Mouse (Mus musculus): ENCODE measurements at regions not wholly inside any gene's neighbourhood (a gene's known extent, or its start where the extent isn't known, plus 50 kb on each side); places are given as distances from the start of the nearest gene placed in this dataset.
A peak's percentile ranks its signal among the peaks of the same experiment; 100 is the strongest.
"Not testable (repeated sequence)": the region's sequence is repeated elsewhere in the genome, so short reads cannot be mapped to it uniquely, and the experiment has no call there.

DNA sequence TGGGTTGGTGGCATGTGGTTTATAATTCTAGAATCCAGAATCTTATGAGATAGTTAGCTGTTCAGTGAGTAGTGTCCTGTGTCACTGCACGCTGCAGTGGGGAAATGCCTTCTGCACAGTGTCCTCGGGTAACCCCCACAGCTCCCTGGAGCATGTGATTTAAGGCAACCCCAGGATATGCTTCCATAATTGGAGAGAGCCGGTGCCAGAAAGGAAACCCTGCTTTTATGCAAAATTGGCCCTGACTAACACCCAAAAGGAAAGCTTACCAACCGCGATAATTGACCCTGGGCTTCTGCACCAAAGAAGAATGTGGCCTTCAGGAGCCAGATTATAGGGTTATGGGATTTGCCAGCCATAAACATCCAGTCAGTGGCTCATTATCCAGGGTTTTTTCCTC lies 376.9 kb upstream of the Rgma start:
- no peak for DNase-seq (ENCODE audit: low spot score in 2 of 2)

DNA sequence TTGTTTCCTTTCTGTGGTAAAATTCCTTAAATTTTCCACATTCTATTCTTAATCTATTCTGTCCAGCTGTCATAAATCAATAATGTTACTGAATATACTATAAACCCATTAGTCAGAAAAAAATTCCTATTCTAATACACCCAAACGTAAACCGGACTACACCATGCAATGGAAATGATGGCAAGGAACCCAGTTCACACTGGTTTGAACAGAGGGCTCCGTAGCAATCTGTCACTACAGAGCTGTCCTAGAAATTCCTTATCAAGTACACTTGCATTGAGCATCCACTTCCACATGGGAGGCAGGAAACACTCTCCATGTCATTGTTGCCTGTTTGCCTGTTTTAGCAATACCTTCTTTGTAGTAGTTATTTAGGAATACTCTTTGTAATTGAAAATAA lies 356.2 kb upstream of the Rgma start:
- no peak for DNase-seq (ENCODE audit: low spot score in 2 of 2)

DNA sequence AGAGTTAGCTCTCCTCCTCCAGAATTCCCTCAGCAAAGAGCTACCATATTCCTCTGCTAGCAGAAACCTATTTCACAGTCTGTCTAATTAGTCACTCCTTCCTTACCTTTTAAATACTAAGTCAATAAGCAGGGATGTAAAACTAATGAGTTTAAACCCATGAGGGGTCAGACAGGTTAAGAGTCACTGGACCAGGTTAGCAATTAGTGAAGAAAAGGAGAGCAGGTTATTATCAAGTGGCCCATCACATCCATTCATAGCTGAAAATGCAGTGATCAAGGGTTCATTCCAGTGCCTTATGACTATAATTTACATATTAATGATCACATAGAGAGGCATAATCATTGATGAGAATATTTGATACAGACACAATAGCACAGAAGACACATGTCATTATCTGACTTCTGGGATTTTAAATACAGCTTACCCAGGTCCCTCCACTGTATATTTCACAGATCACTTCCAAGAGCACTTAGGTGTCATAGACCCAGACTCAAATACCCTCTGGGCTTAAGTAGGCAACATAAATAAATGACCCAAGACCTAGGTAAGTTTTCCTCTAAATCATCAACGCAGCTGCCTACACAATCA lies 355.4 kb upstream of the Rgma start:
- no peak for DNase-seq (ENCODE audit: low spot score in 2 of 2)

DNA sequence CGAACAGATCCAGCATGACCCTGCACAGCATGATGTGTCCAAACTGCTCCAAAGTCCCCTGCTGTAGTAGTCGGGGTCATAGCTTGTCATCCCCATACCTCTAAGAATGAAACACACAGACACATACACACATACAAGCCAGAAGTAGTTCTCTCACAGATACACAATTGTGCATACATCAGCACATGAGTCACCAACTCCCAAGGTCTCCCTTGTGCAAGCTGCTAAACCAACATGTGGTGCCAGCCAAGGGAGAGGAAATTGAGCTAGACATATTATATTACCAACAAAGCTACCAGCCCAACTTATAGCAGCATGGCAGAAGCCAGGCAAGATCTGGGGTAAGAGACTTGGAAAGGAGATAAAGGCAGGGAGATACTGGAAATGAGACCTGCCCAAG lies 353.5 kb upstream of the Rgma start:
- DNase-seq (ENCODE audit: low spot score in 2 of 2) = no peak

DNA sequence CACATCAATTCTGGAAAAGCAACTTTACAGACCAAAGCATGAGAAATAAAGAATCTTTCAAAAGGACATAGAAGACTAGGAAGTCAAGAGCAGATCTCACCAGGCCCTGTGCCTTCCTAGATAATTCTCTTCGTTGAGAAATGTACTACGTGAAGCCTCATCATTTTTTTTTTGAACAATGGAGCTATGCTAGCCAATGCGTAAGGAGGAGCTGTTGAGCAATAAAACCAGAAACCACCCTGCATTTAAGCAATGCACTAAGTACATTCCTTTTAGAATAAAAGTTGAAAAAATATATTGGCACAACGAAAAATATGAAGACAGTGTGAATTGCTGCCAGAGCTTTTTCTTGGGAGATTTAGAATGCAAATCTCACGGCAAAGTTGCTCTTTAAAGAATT lies 349.7 kb upstream of the Rgma start:
- no peak for DNase-seq (ENCODE audit: low spot score in 2 of 2)

DNA sequence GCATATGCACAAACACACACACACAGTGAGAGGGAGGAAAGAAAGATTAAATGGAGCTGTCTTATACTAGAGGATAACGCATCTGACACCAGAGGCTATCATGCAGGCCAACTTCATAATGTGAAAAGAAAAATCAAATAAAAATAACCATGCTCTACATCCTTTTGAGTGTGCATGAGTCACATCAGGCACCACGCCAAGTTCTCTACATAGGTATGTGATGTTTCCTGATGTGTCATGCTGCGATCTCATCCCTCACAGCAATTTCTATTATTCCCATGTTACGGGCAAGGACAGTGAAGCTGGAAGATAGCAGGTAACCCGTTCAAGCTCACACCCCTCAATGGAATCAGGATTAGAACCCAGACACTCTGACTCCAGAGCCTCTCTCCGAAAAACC lies 346.4 kb upstream of the Rgma start:
- DNase-seq (ENCODE audit: low spot score in 2 of 2) = no peak

DNA sequence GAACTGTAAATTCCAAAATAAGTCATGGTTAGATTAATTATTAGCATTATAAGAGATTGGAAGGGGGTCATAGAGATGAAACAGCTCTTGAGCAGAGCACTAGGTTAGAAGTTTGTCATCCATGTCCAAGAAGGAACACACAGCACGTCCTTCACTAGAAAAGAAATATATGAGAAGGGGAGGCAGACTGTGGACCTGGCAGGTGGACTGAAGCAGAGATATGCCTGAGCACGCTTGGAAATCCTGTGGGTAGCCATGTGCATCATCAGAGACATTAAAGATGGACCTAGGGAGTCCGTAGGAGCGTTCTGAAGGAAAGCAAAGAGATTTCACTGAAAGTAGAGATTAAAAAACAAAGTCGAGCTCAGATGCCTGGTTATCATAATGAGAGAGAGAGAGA lies 343.9 kb upstream of the Rgma start:
- no peak for DNase-seq (ENCODE audit: low spot score in 2 of 2)

DNA sequence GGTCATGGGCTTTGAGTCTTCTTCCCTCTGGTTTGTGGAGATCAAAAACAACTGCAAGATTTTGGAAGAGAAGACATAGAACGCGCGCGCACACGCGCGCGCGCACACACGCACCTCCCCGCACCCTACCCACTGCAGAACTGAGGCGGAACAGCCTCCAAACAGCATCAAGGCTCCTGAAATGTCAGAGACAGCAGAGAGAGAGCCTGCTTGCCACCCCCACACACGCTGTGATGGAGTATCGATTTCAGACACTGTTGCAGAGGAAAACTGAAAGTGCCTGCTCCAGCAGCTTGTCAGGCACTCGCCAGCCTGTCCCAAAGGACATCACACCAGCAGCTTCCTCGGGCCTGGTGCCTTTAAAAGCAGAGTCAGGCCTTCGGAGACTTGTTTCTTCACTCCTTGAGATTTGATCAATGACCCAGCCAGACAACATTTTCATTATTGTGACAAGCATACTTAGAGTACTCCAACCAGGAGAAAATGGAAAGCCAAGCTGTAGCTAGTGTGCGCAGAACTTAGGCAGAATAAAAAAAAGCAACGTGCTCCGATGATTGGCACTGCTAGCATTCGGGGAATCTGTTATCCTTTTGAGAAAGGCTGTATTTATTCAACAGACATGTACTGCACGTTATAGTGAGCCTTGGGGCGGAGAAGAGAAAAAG lies 342.9 kb upstream of the Rgma start:
- no peak for DNase-seq (ENCODE audit: low spot score in 2 of 2)

DNA sequence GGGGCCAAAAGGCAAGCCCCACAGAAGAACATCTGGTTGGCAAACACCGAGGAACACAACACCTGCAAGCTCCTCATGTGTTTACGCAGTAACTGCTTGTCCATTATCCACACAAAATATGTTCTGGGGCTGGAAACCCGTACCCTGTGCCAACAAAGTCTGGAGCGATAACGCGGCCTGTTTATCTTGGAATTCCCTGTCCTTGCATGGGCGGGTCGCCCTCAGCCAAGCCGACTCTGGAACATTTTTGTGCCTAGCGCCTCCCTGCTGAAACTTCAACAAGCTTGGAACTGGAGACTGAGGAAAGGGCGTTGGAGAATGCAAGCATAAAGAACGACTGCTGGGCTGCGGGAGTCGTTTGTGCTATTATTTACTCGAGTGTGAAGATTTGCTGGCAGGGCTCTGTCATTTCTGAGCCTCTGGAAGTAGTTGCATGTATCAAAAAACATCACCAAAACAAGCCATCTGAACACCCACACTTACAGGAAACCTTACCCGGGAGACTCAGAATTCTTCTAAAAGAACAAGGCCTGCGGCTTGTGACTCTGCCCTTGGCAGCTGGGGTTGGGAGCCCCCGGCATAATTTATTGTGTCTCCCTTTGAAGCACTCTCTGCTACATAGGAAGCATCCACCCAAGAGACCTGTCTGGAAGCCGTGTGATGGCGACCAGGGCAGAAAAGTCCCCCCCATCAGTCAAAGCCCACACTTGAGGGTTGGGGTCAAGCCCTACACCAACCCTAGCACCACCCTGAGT lies 338.3 kb upstream of the Rgma start:
- DNase-seq (ENCODE audit: low spot score in 2 of 2) = peak; percentile 30 to 73

DNA sequence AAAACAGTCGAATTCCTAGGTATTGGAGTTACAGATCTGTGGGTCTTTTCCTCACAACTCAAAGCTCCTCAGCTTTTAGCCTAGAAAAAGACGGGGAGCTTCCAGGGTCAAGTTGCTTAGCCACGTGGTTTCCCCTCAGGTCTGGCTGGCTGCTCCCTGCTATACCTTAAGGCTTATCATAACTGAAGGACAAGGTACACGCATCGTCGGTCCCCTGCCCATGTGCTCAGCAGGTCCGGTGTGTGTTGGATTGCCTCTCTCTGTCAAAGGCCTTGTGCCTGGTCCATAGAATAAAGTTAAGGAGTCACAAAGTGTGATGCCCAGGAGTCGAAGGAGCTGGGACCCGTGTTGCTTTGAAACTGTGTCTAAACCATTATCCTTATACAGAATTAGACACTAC lies 337.7 kb upstream of the Rgma start:
- DNase-seq (ENCODE audit: low spot score in 2 of 2) = no peak

DNA sequence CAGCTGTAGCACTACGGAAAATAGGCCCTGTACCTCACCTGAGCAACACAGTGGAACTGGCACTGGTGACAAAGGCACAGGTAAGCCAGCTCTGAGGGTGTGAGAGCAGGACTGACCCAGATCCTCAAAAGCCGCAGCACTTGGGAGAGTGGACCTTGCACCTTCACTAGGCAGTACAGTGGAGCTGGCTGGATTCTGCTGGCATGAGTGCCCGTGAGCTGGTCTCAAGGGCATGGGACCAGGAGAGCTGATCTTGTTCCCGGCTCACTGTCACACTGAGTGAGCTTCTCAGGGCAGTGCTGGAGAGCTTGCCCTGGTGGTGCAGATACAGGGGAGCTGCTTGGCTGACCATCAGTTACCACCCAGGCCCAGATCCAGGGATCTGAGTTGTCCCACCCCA lies 335.4 kb upstream of the Rgma start:
- no peak for DNase-seq (ENCODE audit: low spot score in 2 of 2)

DNA sequence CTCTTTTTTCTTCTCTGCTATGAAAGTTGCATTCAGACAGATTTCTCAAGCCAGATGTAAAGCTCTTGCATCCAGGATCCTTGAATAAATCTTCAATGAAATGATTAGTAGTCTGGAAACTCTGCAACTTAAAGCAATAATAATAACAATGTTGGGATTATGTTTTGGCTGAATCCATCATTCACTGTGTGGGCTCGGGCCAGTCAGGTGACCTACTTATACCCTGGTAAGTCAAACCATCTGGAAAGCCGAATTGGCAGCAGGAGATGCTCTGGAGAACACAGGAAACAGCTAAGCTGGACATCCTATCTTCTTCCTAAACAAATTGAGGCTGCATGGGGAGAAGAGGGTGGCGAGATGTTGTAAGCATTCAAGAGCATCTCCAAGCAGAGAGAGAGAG lies 331.0 kb upstream of the Rgma start:
- no peak for DNase-seq (ENCODE audit: low spot score in 2 of 2)

DNA sequence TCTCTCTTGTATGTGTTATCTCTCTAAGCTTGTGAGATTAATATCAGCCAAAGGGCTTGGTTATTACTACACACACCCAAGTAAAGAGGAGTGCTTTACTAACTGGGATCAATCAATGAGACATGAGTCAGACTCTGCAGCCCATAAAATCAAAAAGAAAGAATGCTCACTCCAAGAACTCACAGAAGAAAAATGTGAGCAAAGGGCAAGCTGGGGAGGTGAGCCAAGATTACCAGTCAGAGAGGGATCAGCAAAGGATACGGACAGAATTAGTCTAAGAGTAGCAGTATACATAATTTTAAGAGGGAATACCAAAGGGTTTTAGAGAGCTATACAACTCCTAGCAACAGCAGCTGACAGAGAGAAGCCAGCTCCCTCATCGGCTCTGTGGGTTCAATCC lies 319.4 kb upstream of the Rgma start:
- no peak for DNase-seq (ENCODE audit: low spot score in 2 of 2)

DNA sequence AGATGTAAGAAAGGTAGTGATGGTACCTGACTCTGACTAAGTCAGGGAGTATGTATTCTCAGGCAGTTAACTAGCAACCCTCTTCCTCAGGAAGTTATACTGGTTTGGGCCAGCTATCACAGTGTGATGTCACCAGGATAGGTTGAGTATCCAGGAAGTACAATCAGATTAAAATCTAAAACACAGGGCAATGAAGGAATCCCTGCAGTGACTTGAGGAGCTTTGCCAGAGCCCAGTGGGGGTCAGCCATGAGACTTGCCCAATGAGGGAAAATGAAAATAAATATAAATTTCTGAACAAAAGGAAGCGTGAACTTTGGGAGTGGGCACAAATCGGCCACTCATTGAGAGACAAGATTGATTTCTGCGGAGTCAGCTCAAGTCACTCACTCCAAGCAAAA lies 311.8 kb upstream of the Rgma start:
- no peak for DNase-seq (ENCODE audit: low spot score in 2 of 2)

DNA sequence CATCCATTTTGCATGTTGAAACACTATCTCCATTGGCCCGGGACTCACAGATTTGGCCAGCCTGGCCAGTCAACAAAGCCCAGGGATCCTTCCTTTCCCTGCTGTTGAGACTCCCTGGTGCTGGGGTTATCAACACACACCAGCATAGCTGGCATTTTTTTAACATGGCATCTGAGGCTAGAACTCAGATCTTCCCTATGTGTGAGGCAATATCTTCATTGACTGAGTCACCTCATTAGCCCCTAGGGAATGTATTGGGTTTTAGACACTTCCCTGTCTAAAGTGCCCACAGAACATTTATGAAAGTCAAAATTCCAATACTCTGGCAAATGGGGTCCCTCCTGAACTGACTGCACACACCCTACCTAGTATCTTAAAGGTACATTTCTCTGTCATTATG lies 306.8 kb upstream of the Rgma start:
- DNase-seq (ENCODE audit: low spot score in 2 of 2) = no peak

DNA sequence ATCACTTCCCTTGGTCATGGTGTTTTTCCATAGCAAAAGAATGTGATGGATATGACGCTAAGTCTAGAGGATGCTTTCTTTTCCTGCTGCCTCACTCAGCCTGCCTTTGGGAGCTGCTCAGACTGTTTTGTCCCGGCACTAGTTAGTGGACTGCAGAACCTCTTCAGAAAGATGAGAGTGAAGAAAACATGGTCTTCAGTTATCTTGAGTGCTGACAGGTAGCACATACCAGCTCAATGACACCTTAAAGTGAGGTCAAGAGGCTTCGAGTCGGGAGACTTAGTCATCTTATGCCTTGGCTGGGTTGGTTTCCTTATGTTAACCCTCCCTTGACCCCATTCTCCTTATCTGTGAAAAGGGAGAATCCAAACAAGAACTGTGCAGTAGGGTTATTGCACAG lies 306.0 kb upstream of the Rgma start:
- DNase-seq (ENCODE audit: low spot score in 2 of 2) = no peak

DNA sequence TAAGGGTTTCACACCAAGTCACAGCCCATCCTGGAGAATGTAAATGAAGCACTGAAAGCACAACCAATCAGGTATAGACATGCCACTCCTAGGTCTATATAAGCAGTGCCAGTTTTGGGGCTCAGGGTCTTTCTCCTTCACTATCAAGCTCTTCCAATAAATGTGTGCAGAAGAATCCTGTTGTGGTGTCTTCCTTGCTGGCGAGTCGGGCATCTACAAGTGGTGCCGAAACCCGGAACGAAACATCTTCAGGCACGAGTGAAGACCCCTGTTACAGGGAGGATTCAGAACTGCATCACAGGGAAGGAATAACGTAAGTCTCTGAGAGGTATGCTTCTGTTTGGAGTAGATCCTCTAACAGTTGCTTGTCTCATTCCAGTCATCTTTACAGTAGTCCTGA lies 299.9 kb upstream of the Rgma start:
- not testable (repeated sequence) for DNase-seq (ENCODE audit: low spot score in 2 of 2)

DNA sequence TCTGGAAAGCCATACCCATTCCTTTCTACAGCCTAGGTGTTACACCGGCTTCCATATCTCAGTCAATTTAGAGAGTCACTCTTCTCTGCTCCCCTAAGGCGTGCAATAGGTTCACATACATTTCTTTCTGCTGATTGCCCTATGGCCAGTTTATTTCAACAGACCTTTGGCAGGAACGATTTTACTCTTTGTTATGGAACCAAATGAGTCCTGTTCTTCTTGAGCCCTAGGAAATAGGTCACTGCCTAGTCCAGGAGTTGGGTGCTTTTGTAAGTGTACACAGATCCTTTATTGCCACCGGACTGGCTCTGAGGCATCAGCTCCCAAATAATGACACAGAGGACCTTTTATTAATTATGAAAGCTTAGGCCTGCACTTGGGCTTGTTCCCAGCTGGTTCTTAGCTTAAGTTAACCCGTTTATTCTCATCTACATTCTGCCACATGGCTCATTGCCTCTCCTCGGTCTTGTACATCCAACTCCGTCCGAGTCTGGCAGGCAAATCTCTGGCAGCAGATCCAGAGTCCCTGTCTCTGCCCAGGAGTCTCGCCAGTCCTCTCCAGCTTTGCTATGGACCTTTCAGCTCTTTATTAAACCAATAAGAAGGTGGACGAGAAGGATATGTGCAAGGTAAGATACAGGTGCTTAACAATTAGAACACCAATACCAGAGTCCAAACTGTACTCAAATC lies 287.7 kb upstream of the Rgma start:
- DNase-seq (ENCODE audit: low spot score in 2 of 2) = no peak

DNA sequence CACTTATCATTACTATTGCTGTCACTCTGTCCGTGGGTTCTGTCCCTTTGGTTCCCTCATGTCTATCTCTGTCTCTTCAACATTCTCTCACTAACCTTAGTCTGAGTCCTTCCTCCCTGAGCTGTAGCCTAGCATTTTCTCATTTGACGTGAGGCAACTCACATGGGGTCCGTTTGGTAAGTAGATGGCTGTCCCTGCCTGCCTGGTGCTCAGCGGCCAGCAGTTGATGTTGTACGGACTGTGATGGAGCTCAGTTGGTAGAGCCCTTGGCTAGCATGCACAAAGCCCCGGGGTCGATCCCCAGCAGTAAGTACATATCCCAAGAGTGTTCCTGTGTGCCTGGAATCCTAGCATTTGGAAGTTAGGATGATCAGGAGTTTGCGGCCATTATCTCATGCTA lies 287.0 kb upstream of the Rgma start:
- no peak for DNase-seq (ENCODE audit: low spot score in 2 of 2)

DNA sequence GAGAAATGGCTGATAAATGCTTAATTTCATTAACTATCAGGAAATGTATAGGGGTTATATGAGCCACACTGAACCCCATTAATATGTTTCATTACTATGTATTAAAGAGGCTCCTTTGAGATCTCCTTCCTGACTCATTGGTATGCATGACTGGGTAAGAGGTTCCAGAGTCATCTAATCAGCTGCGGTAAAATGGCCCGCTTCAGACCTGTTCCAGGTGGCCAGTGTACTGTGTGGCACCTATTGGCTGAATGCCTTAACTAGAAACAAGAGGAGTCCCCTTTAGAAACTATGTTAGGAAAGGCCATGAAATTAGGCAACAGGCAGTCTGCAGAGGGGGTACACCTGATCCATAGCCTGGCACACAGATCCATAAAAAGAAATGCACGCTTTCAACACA lies 283.6 kb upstream of the Rgma start:
- DNase-seq (ENCODE audit: low spot score in 2 of 2) = no peak

DNA sequence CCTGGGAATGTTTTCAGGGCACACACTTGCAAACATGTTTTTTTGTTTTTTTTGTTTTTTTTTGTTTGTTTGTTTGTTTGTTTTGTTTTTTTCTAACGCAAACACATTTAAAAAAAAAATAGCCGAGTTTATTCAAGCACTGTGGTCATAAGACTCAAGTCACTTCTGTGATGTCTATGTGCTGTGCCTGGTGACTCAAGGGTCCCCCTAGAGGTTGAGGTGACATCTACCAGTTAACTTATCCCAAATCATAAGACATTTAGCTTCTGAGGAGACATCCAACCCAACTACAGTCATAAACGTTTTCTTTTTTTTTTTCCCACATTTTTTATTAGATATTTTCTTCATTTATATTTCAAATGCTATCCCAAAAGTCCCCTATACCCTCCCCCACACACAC lies 281.2 kb upstream of the Rgma start:
- DNase-seq (ENCODE audit: low spot score in 2 of 2) = no peak

DNA sequence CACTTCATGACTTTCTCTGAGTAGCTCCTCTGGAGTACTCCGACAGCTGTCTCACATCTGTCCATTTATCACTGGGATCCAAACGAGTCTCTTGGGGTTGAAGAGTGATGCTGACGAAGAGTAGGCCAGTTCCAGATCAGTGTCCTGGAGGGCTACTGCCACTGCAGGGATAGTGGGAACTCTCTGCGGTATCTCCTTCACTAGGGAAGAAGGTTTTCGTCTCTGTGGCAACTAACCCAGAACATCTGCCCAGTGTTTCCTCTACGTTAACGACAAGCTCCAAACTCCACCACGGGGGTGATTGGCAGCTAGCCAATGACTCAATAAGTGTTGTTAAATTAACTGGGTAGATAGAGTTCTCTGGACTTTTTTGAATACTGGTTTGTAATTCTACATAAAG lies 256.4 kb upstream of the Rgma start:
- DNase-seq (ENCODE audit: low spot score in 2 of 2) = peak in 1 of 2 experiments; percentile 44

Data from gastrocnemius, postnatal 4 days (tissue).